Mouse (Mus musculus) heart, adult 2 months (tissue): Measurements from ENCODE around the gene Ddr1. TPM values are rescaled to one million over a fixed set of nuclear protein-coding genes. Genes with fewer than 3 reads are reported as not detected.
A peak's percentile ranks its signal among the peaks of the same experiment; 100 is the strongest.

Experiments
- DNase-seq, 2 experiments: peaks; one replicate each; pipeline ENCODE4 v3.0.0; 2021
- H3K27ac ChIP-seq: fragments of 200-600 bp; 2 replicates; pipeline ENCODE4 v1.8.1; 2022
- H3K27me3 ChIP-seq: fragments of 200-500 bp; 2 replicates; pipeline ENCODE4 v1.6.1; 2012; ENCODE audit warnings: mild to moderate bottlenecking, low read length, inconsistent platforms, mixed read lengths; ENCODE audit not compliant: control insufficient read depth, insufficient read depth
- H3K36me3 ChIP-seq: fragments of 200-500 bp; 2 replicates; pipeline ENCODE4 v1.6.1; 2012; ENCODE audit warnings: low read length, inconsistent platforms; ENCODE audit not compliant: control insufficient read depth, insufficient read depth
- H3K4me1 ChIP-seq: fragments of 200-500 bp; 2 replicates; pipeline ENCODE4 v1.6.1; 2011; ENCODE audit warnings: low read length; ENCODE audit not compliant: control insufficient read depth, insufficient read depth
- H3K4me3 ChIP-seq: fragments of 200-600 bp; 2 replicates; pipeline ENCODE4 v1.8.1; 2022
- H3K79me2 ChIP-seq: fragments of 200-500 bp; replicated peaks from 2 replicates; pipeline ENCODE4 v1.6.1; 2012; ENCODE audit warnings: mild to moderate bottlenecking, inconsistent platforms, low read length, moderate library complexity, mixed read lengths; ENCODE audit not compliant: control insufficient read depth, insufficient read depth
- H3K9ac ChIP-seq: fragments of 200-500 bp; 2 replicates; pipeline ENCODE4 v1.6.1; 2012; ENCODE audit warnings: low read depth, mild to moderate bottlenecking, control low read depth, inconsistent platforms, low read length, mixed read lengths
- CTCF ChIP-seq: fragments of 200-600 bp; IDR thresholded peaks from 2 replicates; pipeline ENCODE4 v1.8.1; 2022; ENCODE audit warnings: antibody characterized with exemption, mild to moderate bottlenecking, moderate library complexity
- EP300 ChIP-seq: fragments of 200-500 bp; IDR thresholded peaks from 2 replicates; pipeline ENCODE4 v1.6.1; 2011; ENCODE audit warnings: low read depth, low read length, control low read depth; ENCODE audit not compliant: insufficient read depth
- POLR2A ChIP-seq: fragments of 200-500 bp; IDR thresholded peaks from 2 replicates; pipeline ENCODE4 v1.6.1; 2011; ENCODE audit warnings: mild to moderate bottlenecking, low read depth, low read length, control low read depth; ENCODE audit not compliant: insufficient read depth
- WGBS: fragments of 180-500 bp; shearing (Covaris S2); methylation state at CpG from one replicate; pipeline ENCODE4 v1.1.7; 2018; 5-methylcytosine and 5-hydroxymethylcytosine counted together
- intact Hi-C: fragments of 180-260 bp; cut with DNase I; formaldehyde crosslinking; loops from one replicate; pipeline ENCODE4 v1.15.1; 2025
- polyA plus RNA-seq: library from polyadenylated mRNA; depleted of rRNA; stranded (reverse); fragments of >200 nt; gene quantifications from 2 replicates; pipeline ENCODE4 v1.2.3, GENCODE M21; 2012
- total RNA-seq, 2 experiments: library from RNA; stranded (reverse); gene quantifications; 2 replicates each; pipeline ENCODE4 v1.2.3; 2021

Ddr1 gene
- total and polyA plus RNA-seq, 3 experiments = 25.9 to 30.6 (median 27.6) TPM

GRCm38 (mm10) chr17:35693906-35694305, 10.5 kb downstream of the Ddr1 start:
- Histone ChIP-seq H3K79me2 (no peaks in the 10 kb centered on the region), H3K4me1 (peaks cover 4% of the 10 kb centered on the region; the same call in 1 of the 2 replicates), H3K4me3 (no peak overlapping the region), H3K9ac (no peak overlapping the region), H3K27me3 (0 out of 2 replicates have a peak, but pooled peaks cover 1% of the 10 kb centered on the region), H3K36me3 (no peaks in the 10 kb centered on the region; the same call in 1 of the 2 replicates), H3K27ac (no peak overlapping the region)
- no peak for TF ChIP-seq POLR2A
- no peak for TF ChIP-seq EP300
- TF ChIP-seq CTCF = no peak
- WGBS = 76% methylated on average over 5 of the region's 5 CpGs
- DNase-seq = no peak
- intact Hi-C loops = no loop called here

GRCm38 (mm10) chr17:35692368-35692767, 12.1 kb downstream of the Ddr1 start:
- H3K36me3 ChIP-seq = no peaks in the 10 kb centered on the region
- intact Hi-C loops = no loop called here

GRCm38 (mm10) chr17:35691811-35692210, 12.6 kb downstream of the Ddr1 start:
- Histone ChIP-seq H3K9ac (no peak overlapping the region), H3K27ac (no peak overlapping the region), H3K4me3 (no peak overlapping the region), H3K79me2 (no peaks in the 10 kb centered on the region), H3K36me3 (no peaks in the 10 kb centered on the region), H3K27me3 (no peaks in the 10 kb centered on the region), H3K4me1 (peaks cover 1% of the 10 kb centered on the region; the same call in 1 of the 2 replicates)
- 75% methylated on average over 4 of the region's 4 CpGs for WGBS
- no peak for DNase-seq
- intact Hi-C loops = no loop called here
- TF ChIP-seq EP300 (no peak), CTCF (no peak), POLR2A (no peak)

More at GRCm38 (mm10) chr17:35692368-35692767, 12.1 kb downstream of the Ddr1 start:
- Histone ChIP-seq H3K9ac (no peak overlapping the region), H3K4me3 (no peak overlapping the region), H3K27ac (no peak overlapping the region), H3K79me2 (no peaks in the 10 kb centered on the region), H3K27me3 (0 out of 2 replicates have a peak, but pooled peaks cover under 1% of the 10 kb centered on the region), H3K4me1 (peaks cover 2% of the 10 kb centered on the region; the same call in 1 of the 2 replicates)
- DNase-seq = no peak
- TF ChIP-seq CTCF = no peak
- no peak for TF ChIP-seq POLR2A
- no peak for TF ChIP-seq EP300
- WGBS = 68% methylated on average over 4 of the region's 4 CpGs

- no peaks in the 10 kb centered on the region for H3K79me2 ChIP-seq
- H3K36me3 ChIP-seq = no peaks in the 10 kb centered on the region
- H3K27me3 ChIP-seq = no peaks in the 10 kb centered on the region
- H3K9ac ChIP-seq = no peak overlapping the region
- intact Hi-C loops = no loop called here
- no peak for DNase-seq
- H3K4me1 ChIP-seq = no peaks in the 10 kb centered on the region
- H3K4me3 ChIP-seq = no peak overlapping the region
- WGBS = 86% methylated on average over 18 of the region's 18 CpGs
- TF ChIP-seq EP300 (no peak), CTCF (no peak), POLR2A (no peak)
- H3K27ac ChIP-seq = no peak overlapping the region
These were observed 14.3 kb downstream of the Ddr1 start for GRCm38 (mm10) chr17:35689936-35690645.

GRCm38 (mm10) chr17:35688347-35689175, 15.9 kb downstream of the Ddr1 start:
- H3K36me3 ChIP-seq = no peaks in the 10 kb centered on the region
- H3K79me2 ChIP-seq = no peaks in the 10 kb centered on the region
- H3K4me1 ChIP-seq = no peaks in the 10 kb centered on the region
- intact Hi-C loops = no loop called here
- TF ChIP-seq EP300 (no peak), CTCF (0 out of 2 replicates have a peak, but pooled peaks have one; percentile 10)
- H3K9ac ChIP-seq = no peak overlapping the region
- no peak for DNase-seq
- no peaks in the 10 kb centered on the region for H3K27me3 ChIP-seq
- WGBS = 81% methylated on average over 25 of the region's 25 CpGs
- H3K4me3 ChIP-seq = no peak overlapping the region
- H3K27ac ChIP-seq = no peak overlapping the region

GRCm38 (mm10) chr17:35685061-35685460, 19.4 kb downstream of the Ddr1 start:
- DNase-seq = no peak
- intact Hi-C loops = no loop called here
- Histone ChIP-seq H3K4me1 (no peaks in the 10 kb centered on the region), H3K27ac (no peak overlapping the region), H3K36me3 (no peaks in the 10 kb centered on the region), H3K9ac (no peak overlapping the region), H3K4me3 (no peak overlapping the region), H3K79me2 (no peaks in the 10 kb centered on the region), H3K27me3 (no peaks in the 10 kb centered on the region)
- 68% methylated on average over 9 of the region's 9 CpGs for WGBS
- no peak for TF ChIP-seq POLR2A
- no peak for TF ChIP-seq EP300
- TF ChIP-seq CTCF = no peak
